Mouse (Mus musculus): Measurements from ENCODE around the gene Rbpjl. TPM values are rescaled to one million over a fixed set of nuclear protein-coding genes. Genes with fewer than 3 reads are reported as not detected.

The Rbpjl gene
- polyA plus RNA-seq, 1 experiment from 2014 or later = 0.42 TPM

DNA sequence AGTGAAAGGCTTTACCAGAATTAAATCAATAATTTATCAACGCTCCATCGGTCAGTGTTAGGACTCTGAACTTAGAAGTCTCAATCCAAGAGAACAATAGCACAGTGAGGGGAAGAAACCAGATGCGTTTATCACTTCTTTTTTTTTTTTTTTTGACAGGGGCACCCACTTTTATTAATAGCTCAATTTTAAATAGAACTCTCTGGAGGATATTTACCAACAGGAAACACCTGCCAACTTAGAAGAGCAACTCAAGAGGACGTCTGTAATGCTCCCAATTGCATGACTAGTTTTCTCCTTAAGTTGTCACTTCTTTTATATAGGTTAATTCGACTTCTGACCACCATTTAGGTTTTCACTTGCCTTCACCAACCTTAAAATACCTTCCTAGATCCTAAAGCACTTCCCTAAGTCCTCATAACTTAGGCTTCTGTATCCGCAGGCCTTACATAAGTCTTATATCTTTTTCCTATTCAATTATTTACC is 34.3 kb upstream of the Rbpjl start:
- no peak overlapping the region for H3K27ac ChIP-seq (replicated peaks; ENCODE audit: low read depth, low read length)
- no peaks in the 10 kb centered on the region for H3K9me3 ChIP-seq (ENCODE audit: control insufficient read depth, low read length)
- H3K27me3 ChIP-seq (replicated peaks; ENCODE audit: control insufficient read depth, insufficient read depth, low read length) = no peaks in the 10 kb centered on the region
- no peaks in the 10 kb centered on the region for H3K36me3 ChIP-seq (ENCODE audit: control insufficient read depth, insufficient read depth, low read length)
- no peaks in the 10 kb centered on the region; the same call in 1 of the 2 replicates for H3K4me1 ChIP-seq (ENCODE audit: control insufficient read depth, insufficient read depth, low read length)
- H3K9ac ChIP-seq (ENCODE audit: low read depth, low read length) = no peak overlapping the region
- DNase-seq (ENCODE audit: low spot score) (no peak), ATAC-seq (ENCODE audit: low read depth) (no peak)
- no peak overlapping the region for H3K4me3 ChIP-seq (ENCODE audit: low read depth, low read length)
- H3K4me2 ChIP-seq (ENCODE audit: low read depth, low read length) = no peak overlapping the region
- WGBS = 82% methylated on average over 6 of the region's 6 CpGs

DNA sequence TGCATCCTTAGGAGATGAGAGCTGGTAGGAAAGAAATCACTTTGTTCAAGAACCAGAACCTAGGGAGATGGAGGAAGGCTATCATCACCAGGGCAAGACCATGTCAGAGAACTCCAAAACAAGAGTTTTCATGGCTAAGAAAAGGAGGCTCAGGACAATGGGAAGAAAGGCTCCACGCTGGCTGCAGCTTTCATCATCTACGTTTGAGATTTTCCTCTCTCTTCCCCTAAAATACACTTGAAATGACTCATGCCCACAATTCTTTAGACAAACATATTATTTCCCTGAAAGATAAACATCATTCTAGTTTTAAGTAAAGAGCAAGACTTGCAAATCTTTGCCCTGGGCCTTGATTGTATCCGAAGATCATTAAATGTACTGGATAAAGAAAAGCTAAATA is 31.6 kb upstream of the Rbpjl start:
- Histone ChIP-seq H3K27me3 (replicated peaks; ENCODE audit: control insufficient read depth, insufficient read depth, low read length) (no peaks in the 10 kb centered on the region), H3K9ac (ENCODE audit: low read depth, low read length) (no peak overlapping the region), H3K27ac (replicated peaks; ENCODE audit: low read depth, low read length) (no peak overlapping the region), H3K36me3 (ENCODE audit: control insufficient read depth, insufficient read depth, low read length) (no peaks in the 10 kb centered on the region), H3K4me3 (ENCODE audit: low read depth, low read length) (no peak overlapping the region), H3K9me3 (ENCODE audit: control insufficient read depth, low read length) (no peaks in the 10 kb centered on the region), H3K4me2 (ENCODE audit: low read depth, low read length) (no peak overlapping the region), H3K4me1 (ENCODE audit: control insufficient read depth, insufficient read depth, low read length) (no peaks in the 10 kb centered on the region; the same call in 1 of the 2 replicates)
- ATAC-seq (ENCODE audit: low read depth) (no peak), DNase-seq (ENCODE audit: low spot score) (no peak)
- 72% methylated on average over 3 of the region's 3 CpGs for WGBS

DNA sequence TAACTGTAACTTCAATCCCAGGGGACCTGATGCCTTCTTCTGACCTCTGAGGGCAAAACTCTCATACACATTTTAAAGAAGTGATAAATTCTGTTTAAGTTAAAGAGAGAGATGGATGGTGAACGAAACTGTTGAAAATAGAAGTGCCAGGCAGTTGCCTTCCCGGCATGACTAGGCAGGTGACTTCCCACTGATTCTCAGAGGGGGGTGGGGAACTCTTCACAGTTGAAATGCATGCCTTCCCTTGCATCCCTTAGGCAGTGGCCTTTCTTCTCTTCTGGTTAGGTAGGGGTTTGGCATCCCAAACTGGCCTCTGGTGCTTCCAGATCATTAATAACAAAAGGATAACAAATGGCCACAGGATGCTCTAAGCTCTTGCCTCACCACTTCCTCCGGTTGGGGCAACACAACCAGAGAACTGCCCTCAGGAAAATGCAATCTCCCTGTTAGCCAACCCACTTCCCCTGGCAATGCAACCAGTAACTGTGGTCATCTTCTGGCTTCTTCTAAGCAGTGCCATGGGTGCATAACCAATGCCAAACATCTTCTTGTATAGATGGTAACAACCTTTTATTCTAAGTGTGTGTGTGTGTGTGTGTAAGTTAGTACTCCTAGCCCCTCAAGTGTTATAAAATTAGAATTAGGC is 30.4 kb upstream of the Rbpjl start:
- no peaks in the 10 kb centered on the region for H3K4me1 ChIP-seq (ENCODE audit: control insufficient read depth, insufficient read depth, low read length)
- H3K27ac ChIP-seq (replicated peaks; ENCODE audit: low read depth, low read length) = no peak overlapping the region
- no peaks in the 10 kb centered on the region for H3K36me3 ChIP-seq (ENCODE audit: control insufficient read depth, insufficient read depth, low read length)
- no peak overlapping the region for H3K9ac ChIP-seq (ENCODE audit: low read depth, low read length)
- ATAC-seq (ENCODE audit: low read depth) = no peak
- WGBS = 25% methylated on average over 3 of the region's 3 CpGs
- no peaks in the 10 kb centered on the region for H3K27me3 ChIP-seq (replicated peaks; ENCODE audit: control insufficient read depth, insufficient read depth, low read length)
- H3K4me3 ChIP-seq (ENCODE audit: low read depth, low read length) = no peak overlapping the region
- H3K4me2 ChIP-seq (ENCODE audit: low read depth, low read length) = no peak overlapping the region
- no peak for DNase-seq (ENCODE audit: low spot score)
- H3K9me3 ChIP-seq (ENCODE audit: control insufficient read depth, low read length) = no peaks in the 10 kb centered on the region

DNA sequence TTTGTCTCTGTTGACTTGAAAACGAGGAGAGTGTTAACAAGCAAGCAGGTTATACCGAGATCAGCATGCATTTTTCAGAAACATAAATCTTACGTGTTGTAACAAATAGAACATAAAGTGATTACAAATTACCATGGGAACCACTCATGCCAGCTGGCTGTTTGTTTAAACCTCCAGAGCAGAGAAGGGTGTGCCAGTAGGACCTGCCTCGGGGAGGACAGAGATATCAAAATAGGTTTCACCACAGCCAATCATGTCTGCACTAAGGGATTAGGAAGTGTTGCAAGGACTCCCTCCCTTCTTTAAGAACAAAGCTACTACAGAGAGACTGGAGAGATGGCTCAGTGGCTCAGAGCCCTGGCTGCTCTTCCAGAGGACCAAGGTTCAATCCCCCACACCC is 29.8 kb upstream of the Rbpjl start:
- Histone ChIP-seq H3K36me3 (ENCODE audit: control insufficient read depth, insufficient read depth, low read length) (no peaks in the 10 kb centered on the region), H3K9ac (ENCODE audit: low read depth, low read length) (no peak overlapping the region), H3K4me1 (ENCODE audit: control insufficient read depth, insufficient read depth, low read length) (no peaks in the 10 kb centered on the region), H3K4me3 (ENCODE audit: low read depth, low read length) (no peak overlapping the region), H3K27ac (replicated peaks; ENCODE audit: low read depth, low read length) (no peak overlapping the region), H3K4me2 (ENCODE audit: low read depth, low read length) (no peak overlapping the region), H3K27me3 (replicated peaks; ENCODE audit: control insufficient read depth, insufficient read depth, low read length) (no peaks in the 10 kb centered on the region), H3K9me3 (ENCODE audit: control insufficient read depth, low read length) (no peaks in the 10 kb centered on the region)
- 54% methylated on average over 4 of the region's 4 CpGs for WGBS
- DNase-seq (ENCODE audit: low spot score) (peak; percentile 32), ATAC-seq (ENCODE audit: low read depth) (no peak)

DNA sequence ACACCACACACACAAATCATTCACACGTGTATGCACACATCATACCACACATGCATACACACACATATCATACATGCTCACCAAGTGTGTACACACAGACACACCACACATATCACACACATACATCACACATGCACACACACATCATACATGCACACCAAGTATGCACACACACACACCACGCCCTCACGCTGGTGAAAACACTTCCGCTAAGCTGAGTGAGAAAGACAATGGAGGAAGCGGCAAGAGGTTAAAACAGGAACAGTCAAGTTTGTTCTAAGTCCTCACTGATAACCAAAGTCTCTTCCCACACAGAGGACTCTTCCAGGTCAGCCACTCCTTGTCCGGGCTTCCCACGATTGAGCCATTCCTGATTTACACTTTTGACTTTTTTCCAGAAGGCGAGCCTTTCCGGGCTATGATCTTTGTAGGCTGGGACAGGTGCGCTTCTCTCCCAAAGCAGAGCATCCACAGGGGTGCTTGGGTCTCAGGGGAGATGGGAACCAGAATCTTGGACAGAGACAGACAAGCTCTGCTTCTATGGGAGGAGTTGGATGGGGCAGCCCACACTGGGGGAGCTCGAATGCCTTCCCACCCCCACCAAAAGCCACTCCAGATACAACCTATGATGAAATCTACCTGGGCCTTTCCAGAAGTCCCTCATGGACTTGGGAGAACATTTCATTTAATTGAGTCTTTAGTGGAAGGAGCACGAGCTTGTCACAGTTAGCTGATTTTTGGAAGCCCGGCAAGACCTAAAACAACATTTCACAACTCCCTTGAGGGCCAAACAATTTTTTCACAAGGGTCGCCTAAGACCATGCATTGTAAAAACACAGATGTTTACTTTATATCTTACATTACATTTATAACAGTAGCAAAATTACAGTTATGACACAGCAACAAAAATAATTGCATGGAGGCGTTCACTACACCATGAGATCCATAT is 25.2 kb upstream of the Rbpjl start:
- Histone ChIP-seq H3K36me3 (ENCODE audit: control insufficient read depth, insufficient read depth, low read length) (no peaks in the 10 kb centered on the region), H3K4me1 (ENCODE audit: control insufficient read depth, insufficient read depth, low read length) (no peaks in the 10 kb centered on the region), H3K9me3 (ENCODE audit: control insufficient read depth, low read length) (no peaks in the 10 kb centered on the region), H3K9ac (ENCODE audit: low read depth, low read length) (no peak overlapping the region), H3K27me3 (replicated peaks; ENCODE audit: control insufficient read depth, insufficient read depth, low read length) (no peaks in the 10 kb centered on the region), H3K27ac (replicated peaks; ENCODE audit: low read depth, low read length) (no peak overlapping the region), H3K4me3 (ENCODE audit: low read depth, low read length) (no peak overlapping the region), H3K4me2 (ENCODE audit: low read depth, low read length) (no peak overlapping the region)
- no peak for ATAC-seq (ENCODE audit: low read depth)
- DNase-seq (ENCODE audit: low spot score) = no peak
- 84% methylated on average over 15 of the region's 15 CpGs for WGBS

DNA sequence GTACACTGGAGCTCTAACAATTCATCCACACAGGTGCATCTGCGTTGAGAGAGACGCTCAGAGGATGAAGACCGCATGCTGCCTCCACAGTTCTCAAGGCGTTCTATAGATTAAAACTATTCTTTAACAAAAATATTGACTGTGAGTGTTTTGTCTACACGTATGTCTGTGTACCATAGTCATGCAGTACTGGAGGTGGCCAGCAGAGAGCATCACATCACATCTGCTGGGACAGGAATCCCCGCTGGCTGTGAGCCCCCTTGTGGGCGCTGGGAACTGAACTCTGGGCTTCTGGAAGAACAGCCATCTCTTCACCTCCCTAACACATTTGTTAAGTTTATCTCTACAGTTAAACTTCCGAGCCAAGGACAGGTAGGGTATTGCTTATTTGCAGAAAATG is 21.2 kb upstream of the Rbpjl start:
- H3K27ac ChIP-seq (replicated peaks; ENCODE audit: low read depth, low read length) = no peak overlapping the region
- H3K9ac ChIP-seq (ENCODE audit: low read depth, low read length) = no peak overlapping the region
- ATAC-seq (ENCODE audit: low read depth) (no peak), DNase-seq (ENCODE audit: low spot score) (no peak)
- no peaks in the 10 kb centered on the region for H3K27me3 ChIP-seq (replicated peaks; ENCODE audit: control insufficient read depth, insufficient read depth, low read length)
- H3K36me3 ChIP-seq (ENCODE audit: control insufficient read depth, insufficient read depth, low read length) = no peaks in the 10 kb centered on the region
- H3K4me3 ChIP-seq (ENCODE audit: low read depth, low read length) = no peak overlapping the region
- H3K9me3 ChIP-seq (ENCODE audit: control insufficient read depth, low read length) = no peaks in the 10 kb centered on the region
- 80% methylated on average over 8 of the region's 8 CpGs for WGBS
- no peak overlapping the region for H3K4me2 ChIP-seq (ENCODE audit: low read depth, low read length)
- peaks cover 9% of the 10 kb centered on the region for H3K4me1 ChIP-seq (ENCODE audit: control insufficient read depth, insufficient read depth, low read length)

DNA sequence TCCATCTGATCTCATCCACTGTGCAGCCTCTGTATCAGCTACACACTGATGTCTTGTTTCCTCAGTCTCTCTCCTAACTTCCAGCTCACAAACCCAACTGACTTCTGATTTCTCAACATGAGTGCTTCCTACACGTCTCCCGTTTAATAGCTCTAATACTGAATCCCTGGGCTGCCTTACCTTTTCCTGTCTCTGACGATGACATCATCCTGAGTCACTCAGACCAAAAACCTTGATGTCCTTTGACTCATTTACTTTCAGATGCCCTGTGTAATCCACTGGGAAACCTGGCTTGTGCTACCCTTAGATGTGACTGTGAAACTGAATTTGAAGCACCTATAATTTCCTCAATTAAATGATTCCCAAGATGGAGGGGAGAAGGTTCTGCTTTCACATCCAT is 20.0 kb upstream of the Rbpjl start:
- Histone ChIP-seq H3K36me3 (ENCODE audit: control insufficient read depth, insufficient read depth, low read length) (no peaks in the 10 kb centered on the region), H3K4me3 (ENCODE audit: low read depth, low read length) (no peak overlapping the region), H3K27ac (replicated peaks; ENCODE audit: low read depth, low read length) (no peak overlapping the region), H3K4me1 (ENCODE audit: control insufficient read depth, insufficient read depth, low read length) (peaks cover 9% of the 10 kb centered on the region), H3K9me3 (ENCODE audit: control insufficient read depth, low read length) (no peaks in the 10 kb centered on the region), H3K4me2 (ENCODE audit: low read depth, low read length) (no peak overlapping the region), H3K27me3 (replicated peaks; ENCODE audit: control insufficient read depth, insufficient read depth, low read length) (peaks cover 5% of the 10 kb centered on the region; the same call in 1 of the 2 replicates), H3K9ac (ENCODE audit: low read depth, low read length) (no peak overlapping the region)
- DNase-seq (ENCODE audit: low spot score) = no peak
- no peak for ATAC-seq (ENCODE audit: low read depth)
- WGBS = 81% methylated on average over 3 of the region's 3 CpGs

DNA sequence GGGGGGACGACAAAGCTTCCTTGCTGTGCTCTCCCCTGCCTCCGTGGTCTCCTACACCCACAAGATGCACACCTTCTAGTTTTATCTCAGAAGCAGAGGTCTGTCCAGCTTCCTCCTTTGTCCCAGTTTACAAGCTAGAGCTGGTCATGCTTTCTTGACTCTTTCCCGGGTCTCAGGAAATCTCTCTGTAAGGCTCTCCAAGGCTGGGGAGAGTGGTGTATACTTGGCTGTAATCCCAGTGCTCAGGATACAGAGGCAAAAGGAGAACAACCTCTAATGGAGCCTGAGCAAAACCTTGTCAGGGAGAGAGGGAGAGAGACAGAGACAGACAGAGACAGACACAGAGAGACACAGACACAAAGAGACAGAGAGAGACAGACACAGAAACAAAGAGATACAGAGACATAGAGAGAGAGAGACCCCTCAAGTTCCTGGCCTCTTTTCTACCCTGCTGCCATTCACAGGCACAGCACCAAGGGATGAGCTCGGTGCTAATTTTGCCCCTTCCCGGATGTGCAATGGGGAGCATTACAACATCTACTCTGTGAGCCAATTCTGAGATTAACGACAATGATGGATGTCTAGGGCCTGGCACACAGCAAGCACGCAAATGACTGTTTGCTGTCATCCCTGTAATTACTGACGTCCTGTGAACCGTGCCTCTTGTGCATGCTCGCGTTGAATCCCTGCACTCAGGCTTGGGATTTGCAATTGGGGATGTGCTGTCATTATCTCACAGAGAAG is 19.1 kb upstream of the Rbpjl start:
- Histone ChIP-seq H3K27me3 (replicated peaks; ENCODE audit: control insufficient read depth, insufficient read depth, low read length) (peaks cover 12% of the 10 kb centered on the region), H3K9me3 (ENCODE audit: control insufficient read depth, low read length) (no peaks in the 10 kb centered on the region), H3K4me2 (ENCODE audit: low read depth, low read length) (no peak overlapping the region), H3K9ac (ENCODE audit: low read depth, low read length) (no peak overlapping the region), H3K4me1 (ENCODE audit: control insufficient read depth, insufficient read depth, low read length) (peaks cover 9% of the 10 kb centered on the region), H3K4me3 (ENCODE audit: low read depth, low read length) (no peak overlapping the region), H3K36me3 (ENCODE audit: control insufficient read depth, insufficient read depth, low read length) (no peaks in the 10 kb centered on the region), H3K27ac (replicated peaks; ENCODE audit: low read depth, low read length) (no peak overlapping the region)
- WGBS = 51% methylated on average over 11 of the region's 11 CpGs
- ATAC-seq (ENCODE audit: low read depth) = no peak
- DNase-seq (ENCODE audit: low spot score) = peak; percentile 20
